Mouse (Mus musculus) limb, embryonic 11.5 days (tissue): Measurements from ENCODE around the gene Exosc5. TPM values are rescaled to one million over a fixed set of nuclear protein-coding genes. Genes with fewer than 3 reads are reported as not detected.
A peak's percentile ranks its signal among the peaks of the same experiment; 100 is the strongest.

Experiments
- ATAC-seq: fragments of 200-750 bp; cut with Nextera tagmentation; 2 replicates; pipeline ENCODE4 v1.8.0; 2017; ENCODE audit warnings: low read depth; ENCODE audit not compliant: insufficient number of reproducible peaks, low FRiP score, low TSS enrichment
- DNase-seq: peaks from one replicate; pipeline ENCODE4 v3.0.0-alpha.2; 2015; ENCODE audit warnings: low spot score
- H3K27ac ChIP-seq: fragments of 300-500 bp; sonication (generic); replicated peaks from 2 replicates; pipeline ENCODE4 v1.5.1; 2014; ENCODE audit warnings: low read depth, mild to moderate bottlenecking, low read length
- H3K27me3 ChIP-seq: fragments of 300-500 bp; sonication (generic); 2 replicates; pipeline ENCODE4 v1.6.1; 2014; ENCODE audit warnings: mild to moderate bottlenecking, low read length, mixed read lengths; ENCODE audit not compliant: control insufficient read depth, insufficient read depth
- H3K36me3 ChIP-seq: fragments of 300-500 bp; sonication (generic); 2 replicates; pipeline ENCODE4 v1.6.1; 2014; ENCODE audit warnings: mild to moderate bottlenecking, low read length, moderate library complexity, mixed read lengths; ENCODE audit not compliant: control insufficient read depth, insufficient read depth
- H3K4me1 ChIP-seq: fragments of 300-500 bp; sonication (generic); 2 replicates; pipeline ENCODE4 v1.6.1; 2014; ENCODE audit warnings: low read length, mixed read lengths; ENCODE audit not compliant: control insufficient read depth, insufficient read depth
- H3K4me2 ChIP-seq: fragments of 300-500 bp; sonication (generic); 2 replicates; pipeline ENCODE4 v1.6.1; 2014; ENCODE audit warnings: low read depth, mild to moderate bottlenecking, moderate library complexity; ENCODE audit not compliant: severe bottlenecking
- H3K4me3 ChIP-seq: fragments of 300-500 bp; sonication (generic); 2 replicates; pipeline ENCODE4 v1.5.1; 2014; ENCODE audit warnings: low read depth, low read length
- H3K9ac ChIP-seq: fragments of 300-500 bp; sonication (generic); 2 replicates; pipeline ENCODE4 v1.6.1; 2014; ENCODE audit warnings: mild to moderate bottlenecking, low read length
- H3K9me3 ChIP-seq: fragments of 300-500 bp; sonication (generic); 2 replicates; pipeline ENCODE4 v1.6.1; 2016; ENCODE audit warnings: low read length; ENCODE audit not compliant: control insufficient read depth
- WGBS: fragments of 180-500 bp; shearing (Covaris S2); extraction: QIAGEN DNeasy Blood & Tissue Kit; methylation state at CpG from one replicate; pipeline ENCODE4 v1.1.7; 2014; 5-methylcytosine and 5-hydroxymethylcytosine counted together
- polyA plus RNA-seq: library from polyadenylated mRNA; unstranded; fragments of >200 nt; fragmentation: Nextera tagmentation; extraction: Ambion mirVana; gene quantifications from 2 replicates; pipeline ENCODE4 v1.2.1, GENCODE M21; 2014

The Exosc5 gene
- polyA plus RNA-seq, result 70.0 and 73.8 TPM in 2 replicates

GRCm38 (mm10) chr7:25658657-25659472 lies at the start of gene Exosc5, which contains the start of gene Bckdha:
Gene Exosc5, plus strand, starts transcription at chr7:25659164.
Gene Bckdha, minus strand, starts transcription at chr7:25658981.
- H3K4me2 ChIP-seq, result peak within 1 kb of the TSS; percentile 71
- WGBS, result under 1% methylated on average over 50 of the region's 50 CpGs
- peak within 1 kb of the TSS; percentile 59 for H3K9ac ChIP-seq
- ATAC-seq (peak; percentile 99), DNase-seq (peak; percentile 98)
- H3K4me3 ChIP-seq, result peak within 1 kb of the TSS; percentile 52
- no peaks in the 10 kb centered on the region for H3K9me3 ChIP-seq
- H3K27me3 ChIP-seq, result no peaks in the 10 kb centered on the region
- no peak within 1 kb of the TSS; the same call in 1 of the 2 replicates for H3K27ac ChIP-seq
- H3K4me1 ChIP-seq, result peaks cover 2% of the 10 kb centered on the region; the same call in 1 of the 2 replicates
- no peaks in the 10 kb centered on the region for H3K36me3 ChIP-seq

GRCm38 (mm10) chr7:25610056-25610455 lies 48.9 kb upstream of the Exosc5 start:
- DNase-seq (no peak), ATAC-seq (no peak)
- no peaks in the 10 kb centered on the region for H3K4me1 ChIP-seq
- H3K4me2 ChIP-seq, result no peak overlapping the region
- 45% methylated on average over 6 of the region's 6 CpGs for WGBS
- no peak overlapping the region for H3K27ac ChIP-seq
- H3K36me3 ChIP-seq, result no peaks in the 10 kb centered on the region
- no peaks in the 10 kb centered on the region for H3K9me3 ChIP-seq
- no peak overlapping the region for H3K9ac ChIP-seq
- no peak overlapping the region for H3K4me3 ChIP-seq
- no peaks in the 10 kb centered on the region for H3K27me3 ChIP-seq

GRCm38 (mm10) chr7:25611501-25611900 lies 47.5 kb upstream of the Exosc5 start:
- ATAC-seq, result no peak
- Histone ChIP-seq H3K9me3 (no peaks in the 10 kb centered on the region), H3K9ac (no peak overlapping the region), H3K4me1 (no peaks in the 10 kb centered on the region), H3K4me2 (no peak overlapping the region), H3K36me3 (no peaks in the 10 kb centered on the region), H3K27me3 (no peaks in the 10 kb centered on the region), H3K27ac (no peak overlapping the region), H3K4me3 (no peak overlapping the region)
- WGBS, result 56% methylated on average over 7 of the region's 7 CpGs
- no peak for DNase-seq

GRCm38 (mm10) chr7:25614086-25614485 lies 44.9 kb upstream of the Exosc5 start:
- WGBS, result 91% methylated on average over 5 of the region's 5 CpGs
- Histone ChIP-seq H3K9me3 (no peaks in the 10 kb centered on the region), H3K4me2 (no peak overlapping the region), H3K27me3 (no peaks in the 10 kb centered on the region), H3K27ac (no peak overlapping the region), H3K9ac (no peak overlapping the region), H3K4me3 (no peak overlapping the region), H3K4me1 (no peaks in the 10 kb centered on the region), H3K36me3 (no peaks in the 10 kb centered on the region)
- DNase-seq (no peak), ATAC-seq (no peak)

GRCm38 (mm10) chr7:25614831-25615705 lies 43.9 kb upstream of the Exosc5 start:
- no peak overlapping the region for H3K9ac ChIP-seq
- H3K27ac ChIP-seq, result no peak overlapping the region
- H3K4me3 ChIP-seq, result no peak overlapping the region
- 74% methylated on average over 21 of the region's 21 CpGs for WGBS
- no peaks in the 10 kb centered on the region for H3K9me3 ChIP-seq
- H3K4me1 ChIP-seq, result 0 out of 2 replicates have a peak, but pooled peaks cover 3% of the 10 kb centered on the region
- no peaks in the 10 kb centered on the region for H3K36me3 ChIP-seq
- no peak for ATAC-seq
- no peak for DNase-seq
- H3K4me2 ChIP-seq, result no peak overlapping the region
- H3K27me3 ChIP-seq, result no peaks in the 10 kb centered on the region

- 0 out of 2 replicates have a peak, but pooled peaks cover 3% of the 10 kb centered on the region for H3K4me1 ChIP-seq
- no peaks in the 10 kb centered on the region for H3K9me3 ChIP-seq
- 85% methylated on average over 5 of the region's 5 CpGs for WGBS
- H3K27me3 ChIP-seq, result no peaks in the 10 kb centered on the region
- no peak for ATAC-seq
- no peaks in the 10 kb centered on the region for H3K36me3 ChIP-seq
- no peak within 1 kb of the TSS for H3K27ac ChIP-seq
- DNase-seq, result no peak
- no peak within 1 kb of the TSS for H3K4me2 ChIP-seq
- H3K9ac ChIP-seq, result no peak within 1 kb of the TSS
- no peak within 1 kb of the TSS for H3K4me3 ChIP-seq
These were observed 43.3 kb upstream of the Exosc5 start, which contains the start of gene Erich4 for GRCm38 (mm10) chr7:25615706-25616011. Gene Erich4, minus strand, starts transcription at chr7:25615892.

- 81% methylated on average over 10 of the region's 10 CpGs for WGBS
- Histone ChIP-seq H3K27me3 (no peaks in the 10 kb centered on the region), H3K4me2 (no peak overlapping the region), H3K36me3 (0 out of 2 replicates have a peak, but pooled peaks cover 3% of the 10 kb centered on the region), H3K4me3 (no peak overlapping the region), H3K9ac (no peak overlapping the region), H3K4me1 (0 out of 2 replicates have a peak, but pooled peaks cover 3% of the 10 kb centered on the region), H3K27ac (no peak overlapping the region), H3K9me3 (no peaks in the 10 kb centered on the region)
- no peak for ATAC-seq
- no peak for DNase-seq
These were observed 41.4 kb upstream of the Exosc5 start for GRCm38 (mm10) chr7:25617376-25618160.
